Mouse (Mus musculus) duodenum, adult 2 months (tissue): Measurements from ENCODE around the gene Fgf8. TPM values are rescaled to one million over a fixed set of nuclear protein-coding genes. Genes with fewer than 3 reads are reported as not detected.

Source experiments
- polyA plus RNA-seq: library from polyadenylated mRNA; depleted of rRNA; stranded (reverse); fragments of >200 nt; gene quantifications from 2 replicates; pipeline ENCODE4 v1.2.3, GENCODE M21; 2012; ENCODE audit warnings: low replicate concordance; rRNA removed

Fgf8 gene
- polyA plus RNA-seq: not detected in 2 replicates

DNA sequence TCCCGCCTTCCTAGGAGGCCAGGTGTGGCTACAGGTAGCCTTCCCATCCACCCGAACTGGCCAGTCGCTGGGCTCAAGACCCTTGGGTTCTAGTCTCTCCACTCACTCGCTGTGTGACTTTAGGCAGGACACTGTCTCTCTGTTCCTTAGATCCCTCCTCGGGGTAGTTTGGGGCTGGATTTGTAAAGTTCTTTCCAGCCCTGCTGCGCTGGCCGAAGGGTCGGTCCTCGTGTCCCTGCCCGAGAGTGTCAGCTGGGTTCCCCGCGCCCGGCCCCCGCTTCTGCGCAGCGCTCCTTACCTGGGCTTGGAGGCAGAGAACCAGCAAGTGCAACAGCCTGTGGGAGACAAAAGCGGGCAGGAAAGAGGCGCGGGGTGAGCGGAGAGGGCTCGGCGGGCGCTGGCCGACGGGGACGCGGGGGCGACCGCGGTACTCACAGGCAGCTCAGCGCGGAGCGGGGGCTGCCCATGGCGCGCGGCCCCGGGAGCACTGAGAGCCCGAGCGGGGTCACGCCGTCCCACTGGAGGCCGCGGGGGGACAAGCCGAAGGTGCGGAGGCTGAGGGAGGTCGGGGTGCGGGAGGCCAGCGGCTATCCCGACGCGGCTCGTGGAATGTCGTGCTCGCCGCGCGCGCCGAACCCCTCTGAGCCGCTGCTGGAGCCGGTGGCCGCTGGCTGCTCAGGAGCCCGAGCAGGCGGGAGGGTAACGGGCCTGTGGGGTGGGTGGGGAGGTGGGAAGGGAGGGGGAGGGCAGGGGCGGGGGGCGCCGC, at the start of gene Fgf8:
TSS of gene Fgf8 (minus strand) at position 698 of the 766 bp plus-strand sequence.

DNA sequence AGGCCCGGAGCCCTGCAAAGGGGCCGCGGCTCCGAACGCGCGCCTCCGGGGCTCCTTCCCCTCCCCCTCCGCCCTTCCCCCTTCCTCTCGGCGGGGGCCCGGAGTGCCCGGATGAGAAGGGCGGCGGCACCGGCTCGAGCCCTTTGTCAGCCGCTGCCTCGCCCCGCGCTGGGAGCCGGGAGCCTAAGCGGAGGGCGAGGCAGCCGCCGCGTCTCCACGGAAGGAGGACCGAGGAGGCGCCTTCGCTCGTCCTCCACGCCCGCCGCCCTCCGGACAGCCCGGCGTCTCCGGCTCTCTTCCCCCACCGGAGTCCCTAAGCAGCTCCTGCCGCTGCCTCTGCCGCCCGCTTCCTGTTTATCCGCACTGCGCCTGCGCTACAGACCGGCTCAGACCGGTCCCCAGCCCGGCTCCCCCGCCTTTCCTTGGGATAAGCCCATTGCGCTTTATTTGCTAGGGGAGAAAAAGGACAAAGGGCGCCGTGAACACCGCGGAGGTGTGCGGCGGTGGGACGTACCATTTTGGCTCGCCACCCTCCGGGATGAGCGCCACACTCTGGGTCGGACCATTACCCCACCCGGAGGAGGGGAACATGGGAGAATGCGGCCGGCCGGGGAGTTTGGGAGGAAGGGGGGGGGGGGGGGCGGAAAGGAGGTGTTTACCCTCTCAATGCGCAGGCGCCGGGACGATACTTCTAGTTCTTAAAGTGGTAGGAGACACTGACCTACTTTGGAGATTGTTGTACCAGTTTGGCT, 40.6 kb upstream of the Fgf8 start, which contains the start of gene Mgea5:
TSS of gene Mgea5 (minus strand) at position 657 of the 752 bp plus-strand sequence.

DNA sequence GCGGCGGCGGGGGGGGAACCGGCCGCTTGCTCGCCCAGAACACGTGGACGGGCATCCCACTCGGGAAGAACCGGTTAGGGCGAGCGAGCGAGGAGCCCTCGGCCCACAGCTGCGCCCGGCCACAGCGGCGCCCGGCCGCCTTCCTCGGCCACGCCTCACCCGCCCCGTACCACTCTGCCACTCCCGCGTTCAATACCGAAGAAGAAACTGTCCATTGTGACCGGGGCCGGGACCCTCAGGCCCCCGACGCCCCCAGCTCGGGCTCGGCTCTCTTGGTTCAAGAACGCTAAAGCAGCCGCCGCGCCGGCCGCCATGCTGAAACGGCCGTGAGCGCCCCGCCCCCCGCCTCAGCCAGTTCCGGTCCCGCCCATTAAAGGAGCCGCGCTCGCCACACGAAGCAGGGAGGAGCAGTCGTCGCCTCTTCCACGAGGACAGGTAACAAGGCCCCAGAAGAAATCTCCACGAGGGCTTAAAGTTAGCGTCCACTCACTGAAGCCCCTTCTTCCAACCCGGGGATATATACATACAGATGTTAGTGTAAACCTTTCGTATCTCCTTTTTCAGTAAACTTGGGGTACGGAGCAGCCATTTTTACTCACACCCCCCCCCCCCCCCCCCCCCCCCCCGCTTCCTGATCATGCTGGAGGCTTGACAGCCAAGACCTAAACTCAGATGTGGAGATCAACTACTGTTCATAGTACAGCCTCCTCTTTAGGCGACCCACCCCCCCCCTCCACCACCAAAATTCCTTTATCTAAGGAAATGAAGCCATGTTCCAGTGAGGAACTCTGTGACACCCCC, 6.7 kb upstream of the Fgf8 start, which contains the start of gene Npm3:
TSS of gene Npm3 (minus strand) at position 349 of the 801 bp plus-strand sequence.

Other genes with a start within 250 kb of the Fgf8 start
- gene Poll, start 182.4 kb downstream of the Fgf8 start, polyA plus RNA-seq: 7.1 and 7.2 TPM in 2 replicates
- gene Gm17018, start 182.3 kb downstream of the Fgf8 start, polyA plus RNA-seq: 1.2 and 2.4 TPM in 2 replicates
- gene Fbxw4, start 82.6 kb downstream of the Fgf8 start, polyA plus RNA-seq: 45.4 and 60.5 TPM in 2 replicates
- 32.0 and 33.4 TPM in 2 replicates for gene Npm3, start 6.7 kb upstream of the Fgf8 start, polyA plus RNA-seq
- gene Mgea5, start 40.9 kb upstream of the Fgf8 start, polyA plus RNA-seq: 2.7 and 4.6 TPM in 2 replicates
- gene Kcnip2, start 73.1 kb upstream of the Fgf8 start, polyA plus RNA-seq: 7.7 and 13.9 TPM in 2 replicates